19 mouse cellular contexts compared by ENCODE assay signal in the genomic region with DNA sequence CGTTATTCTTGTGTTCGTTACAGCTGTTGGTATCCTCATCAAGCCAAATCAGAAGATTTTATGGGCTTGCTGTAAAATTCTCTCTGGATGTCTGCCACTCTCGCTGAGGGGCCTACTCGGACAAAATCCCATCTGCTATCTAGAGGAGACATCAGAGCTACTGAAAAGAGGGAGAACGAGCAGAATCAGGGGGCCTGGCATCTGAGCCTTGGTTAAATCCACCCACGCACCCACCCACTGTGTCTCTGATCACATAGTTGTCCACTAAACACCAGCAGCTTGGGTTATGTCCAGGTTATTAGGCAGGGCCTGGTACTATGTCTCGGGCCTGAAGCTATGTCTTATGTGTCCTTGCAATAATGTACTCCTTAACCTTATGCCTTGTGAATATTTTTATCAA.
"Had no signal": no experiment of that assay in that cellular context is flagged by ENCODE, and none has a peak within 500 bp of the region (broad histone marks: within the 10 kb centered on the region; RNA-seq: fewer than 3 reads in every experiment).

No protein-coding gene starts in this region.

- H3K4me3 ChIP-seq: midbrain, embryonic 10.5 days; midbrain, embryonic 12.5 days; myocyte; neural tube, embryonic 13.5 days; neural tube, embryonic 15.5 days had no signal

- H3K27ac ChIP-seq: midbrain, embryonic 10.5 days; midbrain, embryonic 12.5 days; neural tube, embryonic 13.5 days; neural tube, embryonic 15.5 days had no signal

- H3K4me1 ChIP-seq: midbrain, embryonic 12.5 days; neural tube, embryonic 13.5 days; neural tube, embryonic 15.5 days had no signal

- DNase-seq: lung, adult 18-20 months; lung, embryonic 14.5 days; lung, postnatal 10 days; lung, postnatal 4 days; midbrain, embryonic 14.5 days; retina, postnatal 1 day; right cerebral cortex, adult 18-20 months; right cerebral cortex, postnatal 14 days; right cerebral cortex, postnatal 4 days; spleen, adult 18-20 months; thymus, adult 18-20 months; thymus, postnatal 14 days; thymus, postnatal 36 days had no signal

- H3K9ac ChIP-seq: lung, embryonic 14.5 days; midbrain, embryonic 12.5 days; neural tube, embryonic 13.5 days; neural tube, embryonic 15.5 days had no signal

- ATAC-seq: midbrain, embryonic 16.5 days had no signal

- H3K9me3 ChIP-seq: midbrain, embryonic 10.5 days; midbrain, embryonic 12.5 days; neural tube, embryonic 13.5 days; neural tube, embryonic 15.5 days had no signal

- H3K36me3 ChIP-seq: midbrain, embryonic 10.5 days; midbrain, embryonic 12.5 days; neural tube, embryonic 13.5 days; neural tube, embryonic 15.5 days had no signal

- H3K4me2 ChIP-seq: lung, embryonic 14.5 days; midbrain, embryonic 12.5 days; neural tube, embryonic 13.5 days; neural tube, embryonic 15.5 days had no signal

- H3K27me3 ChIP-seq: midbrain, embryonic 12.5 days; neural tube, embryonic 13.5 days; neural tube, embryonic 15.5 days had no signal
